Mouse (Mus musculus) cerebellum, adult 2 months (tissue): ENCODE measurements at regions not wholly inside any gene's neighbourhood (a gene's known extent, or its start where the extent isn't known, plus 50 kb on each side); places are given as distances from the start of the nearest gene placed in this dataset.

Source experiments
- DNase-seq, 2 experiments: peaks; one replicate each; pipeline ENCODE4 v3.0.0; 2021
- H3K27ac ChIP-seq: fragments of 200-500 bp; 2 replicates; pipeline ENCODE4 v1.5.1; 2012; ENCODE audit warnings: low read length, control low read depth, inconsistent platforms; ENCODE audit not compliant: insufficient read depth
- H3K27me3 ChIP-seq: fragments of 200-500 bp; 2 replicates; pipeline ENCODE4 v1.6.1; 2012; ENCODE audit warnings: inconsistent platforms, mild to moderate bottlenecking, low read length, moderate library complexity; ENCODE audit not compliant: control insufficient read depth, insufficient read depth
- H3K4me1 ChIP-seq: fragments of 200-500 bp; 2 replicates; pipeline ENCODE4 v1.6.1; 2011; ENCODE audit warnings: low read length; ENCODE audit not compliant: control insufficient read depth, insufficient read depth
- H3K4me3 ChIP-seq: fragments of 200-500 bp; replicated peaks from 2 replicates; pipeline ENCODE3; 2011; ENCODE audit warnings: mild to moderate bottlenecking, low read depth, low read length, control low read depth; ENCODE audit not compliant: insufficient read depth
- CTCF ChIP-seq: fragments of 200-500 bp; IDR thresholded peaks from 2 replicates; pipeline ENCODE4 v1.5.1; 2011; ENCODE audit warnings: low read depth, mild to moderate bottlenecking, control low read depth, low read length, moderate library complexity, borderline replicate concordance; ENCODE audit not compliant: insufficient read depth
- POLR2A ChIP-seq: fragments of 200-500 bp; IDR thresholded peaks from 2 replicates; pipeline ENCODE4 v1.6.1; 2011; ENCODE audit warnings: low read length, control low read depth, borderline replicate concordance; ENCODE audit not compliant: insufficient read depth
- WGBS: fragments of 180-500 bp; shearing (Covaris S2); methylation state at CpG from one replicate; pipeline ENCODE4 v1.1.7; 2018; 5-methylcytosine and 5-hydroxymethylcytosine counted together

DNA sequence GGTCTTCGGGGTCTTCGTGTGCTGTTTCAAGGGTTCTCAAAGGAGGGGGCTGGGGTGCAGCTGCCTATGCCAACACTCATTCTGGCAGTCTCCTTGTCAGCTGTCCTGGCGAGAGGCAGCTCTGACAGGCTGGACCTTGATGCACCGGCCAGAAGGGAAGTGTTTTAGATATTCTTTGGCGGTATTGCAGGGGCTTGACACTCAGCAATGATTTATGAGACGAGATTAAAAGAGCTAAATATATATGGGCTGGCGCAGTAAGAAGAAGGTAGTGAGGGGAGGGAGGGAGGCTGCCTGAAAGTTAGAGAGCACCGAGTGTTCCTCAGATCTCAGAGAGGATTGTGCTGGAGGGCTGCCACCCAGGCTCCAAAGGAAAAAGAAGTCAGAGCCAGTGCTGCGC, 50.2 kb upstream of the Pdzd8 start:
- no peak overlapping the region for H3K4me3 ChIP-seq
- TF ChIP-seq POLR2A (no peak), CTCF (no peak)
- H3K27me3 ChIP-seq, result no peaks in the 10 kb centered on the region
- no peak overlapping the region for H3K27ac ChIP-seq
- DNase-seq, result no peak
- no peaks in the 10 kb centered on the region; the same call in 1 of the 2 replicates for H3K4me1 ChIP-seq
- 22% methylated on average over 9 of the region's 9 CpGs for WGBS

DNA sequence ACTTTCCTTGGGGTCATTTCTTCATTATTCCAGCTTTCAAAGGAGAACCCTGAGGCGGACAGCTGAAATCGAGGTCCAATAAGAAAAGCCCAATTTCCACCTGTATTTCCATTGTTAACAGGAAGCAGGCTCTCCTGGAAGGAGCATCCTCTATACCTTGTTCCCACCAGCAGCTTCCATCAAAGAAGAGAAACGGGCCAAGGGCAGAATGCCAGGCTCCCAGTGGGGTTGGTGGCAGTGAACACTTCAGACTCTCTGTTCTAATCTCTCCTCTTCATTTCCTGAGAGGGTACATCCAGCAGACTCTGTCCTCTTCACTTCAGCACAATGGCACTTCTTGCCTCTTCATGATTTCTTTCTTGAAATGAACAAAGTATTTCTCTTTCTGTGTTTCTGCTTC, 50.9 kb upstream of the Pdzd8 start:
- Histone ChIP-seq H3K27me3 (no peaks in the 10 kb centered on the region), H3K4me1 (no peaks in the 10 kb centered on the region; the same call in 1 of the 2 replicates), H3K4me3 (no peak overlapping the region), H3K27ac (no peak overlapping the region)
- no peak for DNase-seq
- 55% methylated on average over 3 of the region's 3 CpGs for WGBS
- no peak for TF ChIP-seq POLR2A

DNA sequence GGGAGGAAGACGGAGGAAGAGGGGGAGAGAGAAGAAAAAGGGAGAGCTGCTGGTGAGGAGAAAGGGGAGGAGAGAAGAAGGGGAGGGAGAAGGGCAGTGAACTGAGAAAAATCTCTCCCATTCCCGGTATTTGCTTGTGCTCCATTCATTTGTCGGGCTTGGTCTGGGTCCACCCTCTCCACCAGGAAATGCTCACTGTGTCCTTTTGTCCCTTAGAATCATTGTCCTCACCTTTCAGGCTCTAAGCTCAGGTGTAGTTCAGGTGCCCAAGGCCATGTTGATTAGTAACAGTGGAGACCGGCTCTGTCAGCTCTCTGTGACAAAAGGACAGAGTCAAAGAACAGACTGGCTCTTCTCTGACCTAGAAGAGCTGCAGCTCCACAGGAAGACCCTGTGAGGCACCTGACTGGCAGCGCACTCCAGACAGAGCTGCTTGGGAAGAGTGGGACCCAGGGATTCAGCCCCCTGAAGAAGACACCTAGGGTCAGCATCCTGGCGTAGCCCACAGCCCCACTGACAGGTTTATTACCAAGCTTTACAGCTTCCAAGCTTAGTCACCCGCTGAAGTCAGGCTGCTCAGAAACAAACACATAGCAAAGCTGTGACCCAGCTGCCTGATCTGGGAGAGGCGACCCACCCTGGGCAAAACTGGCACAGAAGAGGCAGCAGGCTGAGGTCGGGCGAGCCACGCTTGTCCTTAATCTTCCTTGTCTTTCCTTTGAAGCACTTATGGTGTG, 54.4 kb upstream of the Pdzd8 start:
- DNase-seq, result no peak
- Histone ChIP-seq H3K27ac (no peak overlapping the region), H3K4me1 (no peaks in the 10 kb centered on the region; the same call in 1 of the 2 replicates), H3K4me3 (no peak overlapping the region), H3K27me3 (no peaks in the 10 kb centered on the region)
- 36% methylated on average over 11 of the region's 11 CpGs for WGBS
- TF ChIP-seq CTCF, result no peak
- TF ChIP-seq POLR2A, result no peak

- 85% methylated on average over 3 of the region's 3 CpGs for WGBS
- Histone ChIP-seq H3K4me1 (no peaks in the 10 kb centered on the region; the same call in 1 of the 2 replicates), H3K27me3 (no peaks in the 10 kb centered on the region; the same call in 1 of the 2 replicates), H3K27ac (no peak overlapping the region), H3K4me3 (no peak overlapping the region)
- DNase-seq, result no peak
- no peak for TF ChIP-seq CTCF
- no peak for TF ChIP-seq POLR2A
Observed at GRCm38 (mm10) chr19:59401304-59401703, 55.7 kb upstream of the Pdzd8 start.

DNA sequence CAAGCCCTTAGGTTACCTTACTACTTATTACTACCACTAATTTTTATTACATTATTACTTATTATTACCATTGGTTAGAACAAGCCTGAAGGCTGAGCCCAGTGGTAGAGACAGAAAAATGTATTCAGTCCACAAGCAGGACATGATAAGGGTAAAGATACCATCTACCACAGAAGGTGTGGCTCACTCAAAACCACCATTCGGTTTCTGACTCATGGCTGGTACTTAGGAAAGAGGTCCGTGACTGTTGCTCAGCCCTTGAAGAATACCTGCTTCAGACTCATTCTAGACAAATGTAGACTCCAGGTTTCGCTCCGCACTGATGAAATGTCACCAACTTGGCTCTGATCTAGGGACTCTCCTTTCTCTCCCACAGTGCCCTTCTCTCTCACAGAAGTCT, 56.1 kb upstream of the Emx2 start:
- no peak overlapping the region for H3K4me3 ChIP-seq

DNA sequence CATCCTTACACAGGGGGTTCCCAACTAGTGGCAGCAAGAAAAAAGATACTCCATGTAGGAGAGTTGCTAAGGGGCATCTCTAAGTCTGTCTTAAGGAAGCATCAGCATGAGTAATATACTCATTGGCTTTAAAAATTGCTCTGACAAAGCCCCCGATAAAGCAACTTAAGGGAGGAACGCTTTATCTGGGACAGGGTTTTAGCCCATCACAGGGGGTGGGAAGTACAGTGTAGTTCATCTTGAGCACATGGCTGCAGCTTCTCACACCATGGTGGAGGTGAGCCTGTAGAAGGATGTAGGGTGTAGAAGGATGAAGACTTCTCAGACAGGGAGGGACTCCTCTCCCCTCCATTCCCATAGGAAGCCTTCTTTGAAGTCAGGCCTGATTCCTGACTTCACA, 54.1 kb upstream of the Emx2 start:
- no peaks in the 10 kb centered on the region; the same call in 1 of the 2 replicates for H3K27me3 ChIP-seq
- WGBS, result 94% methylated on average over 2 of the region's 2 CpGs
- H3K4me3 ChIP-seq, result no peak overlapping the region
- H3K27ac ChIP-seq, result no peak overlapping the region
- TF ChIP-seq CTCF, result no peak
- no peak for TF ChIP-seq POLR2A
- peaks cover 3% of the 10 kb centered on the region; the same call in 1 of the 2 replicates for H3K4me1 ChIP-seq
- DNase-seq, result no peak

More for the DNA sequence above, 56.1 kb upstream of the Emx2 start:
- DNase-seq, result no peak
- no peak for TF ChIP-seq POLR2A
- TF ChIP-seq CTCF, result no peak
- 92% methylated on average over 4 of the region's 4 CpGs for WGBS
- H3K4me1 ChIP-seq, result no peaks in the 10 kb centered on the region
- no peaks in the 10 kb centered on the region; the same call in 1 of the 2 replicates for H3K27me3 ChIP-seq
- no peak overlapping the region for H3K27ac ChIP-seq

DNA sequence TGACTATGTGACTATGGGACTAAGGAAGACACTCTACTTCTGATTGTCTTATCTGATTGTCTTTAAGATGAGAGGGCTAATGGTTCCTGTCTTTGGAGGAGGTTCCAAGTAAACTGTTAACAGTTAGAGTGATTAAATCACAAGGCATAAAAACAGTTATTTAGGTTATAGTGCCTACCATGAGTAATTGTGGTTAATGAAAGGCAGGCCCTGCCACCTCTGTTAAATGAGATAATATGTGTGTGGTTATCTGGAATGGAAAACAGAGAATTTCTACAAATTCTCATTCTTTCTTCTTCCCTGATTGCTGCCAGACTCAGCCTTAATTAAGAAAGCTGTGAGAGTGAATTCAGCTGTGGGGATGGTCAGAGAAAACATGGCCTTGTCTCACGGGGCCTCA, 53.4 kb upstream of the Emx2 start:
- TF ChIP-seq POLR2A, result no peak
- no peak for TF ChIP-seq CTCF
- Histone ChIP-seq H3K27me3 (no peaks in the 10 kb centered on the region; the same call in 1 of the 2 replicates), H3K4me1 (peaks cover 3% of the 10 kb centered on the region; the same call in 1 of the 2 replicates), H3K27ac (no peak overlapping the region), H3K4me3 (no peak overlapping the region)
- WGBS, result 87% methylated on average over 1 of the region's 1 CpGs
- no peak for DNase-seq

- peaks cover 3% of the 10 kb centered on the region; the same call in 1 of the 2 replicates for H3K4me1 ChIP-seq
- H3K4me3 ChIP-seq, result no peak overlapping the region
- no peak overlapping the region for H3K27ac ChIP-seq
- no peak for DNase-seq
- no peak for TF ChIP-seq POLR2A
- TF ChIP-seq CTCF, result no peak
- 84% methylated on average over 5 of the region's 5 CpGs for WGBS
- no peaks in the 10 kb centered on the region; the same call in 1 of the 2 replicates for H3K27me3 ChIP-seq
Observed at GRCm38 (mm10) chr19:59405616-59406015, 52.6 kb upstream of the Emx2 start.

DNA sequence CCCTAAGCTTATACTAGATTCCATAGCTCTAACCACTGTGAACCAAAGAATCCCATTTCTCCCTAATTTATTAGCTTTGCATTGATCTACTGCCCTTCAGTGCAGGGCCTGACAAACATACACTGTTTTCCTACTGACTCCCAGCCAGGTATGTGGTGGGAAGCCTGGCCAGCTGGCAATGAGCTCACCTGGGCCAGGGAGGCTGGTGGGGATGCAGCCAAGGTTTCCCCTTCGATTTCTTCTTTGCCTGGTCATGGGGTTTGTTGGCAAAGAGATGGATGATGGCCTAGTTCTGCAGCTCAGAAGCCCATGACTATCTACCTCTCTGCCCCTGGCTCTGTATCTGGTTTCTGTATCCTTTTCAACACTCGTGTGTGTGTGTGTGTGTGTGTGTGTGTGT, 50.1 kb upstream of the Emx2 start:
- Histone ChIP-seq H3K27ac (no peak overlapping the region), H3K27me3 (no peaks in the 10 kb centered on the region; the same call in 1 of the 2 replicates), H3K4me3 (no peak overlapping the region), H3K4me1 (peaks cover 3% of the 10 kb centered on the region; the same call in 1 of the 2 replicates)
- 16% methylated on average over 2 of the region's 2 CpGs for WGBS
- TF ChIP-seq POLR2A, result no peak
- no peak for TF ChIP-seq CTCF
- DNase-seq, result peak in 1 of 2 experiments; percentile 17
